ENCODE assay signal across 17 mouse cellular contexts in the genomic region with DNA sequence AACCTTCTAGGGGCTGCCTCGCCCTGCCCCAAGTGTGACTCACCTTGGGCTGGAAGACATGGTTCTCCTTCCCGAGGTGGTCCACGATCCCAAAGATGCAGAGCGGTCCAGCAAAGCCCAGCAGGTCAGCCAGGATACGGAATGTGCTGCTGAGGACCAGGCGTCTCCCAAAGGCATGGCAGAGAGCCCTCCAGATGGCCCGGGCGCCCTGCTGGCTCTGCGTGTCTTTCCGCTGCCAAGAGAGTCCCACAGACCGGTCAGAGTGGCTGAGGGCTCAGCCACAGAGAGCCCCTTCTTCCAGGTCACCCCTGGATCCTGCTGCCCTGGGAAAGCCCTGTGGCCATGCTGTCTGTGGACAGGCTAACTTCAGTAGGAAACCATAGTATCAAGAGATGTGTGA. TPM values are rescaled to one million over a fixed set of nuclear protein-coding genes. Genes with fewer than 3 reads are reported as not detected.
DNase-seq lines count a peak whose midpoint lies in the region; ATAC-seq lines count a peak whose summit lies in the region.
"Had no signal": no experiment of that assay in that cellular context is flagged by ENCODE, and none has a peak within 500 bp of the region (broad histone marks: within the 10 kb centered on the region; RNA-seq: fewer than 3 reads in every experiment).

No protein-coding gene starts in this region.

- no peak overlapping the region for H3K9ac ChIP-seq in hindbrain, embryonic 12.5 days
- H3K9ac ChIP-seq: embryonic facial prominence, embryonic 12.5 days; forebrain, embryonic 15.5 days; heart, embryonic 12.5 days; hindbrain, embryonic 15.5 days had no signal

- no peaks in the 10 kb centered on the region for H3K36me3 ChIP-seq in hindbrain, embryonic 12.5 days
- H3K36me3 ChIP-seq: embryonic facial prominence, embryonic 12.5 days; heart, embryonic 12.5 days; hindbrain, embryonic 10.5 days; hindbrain, embryonic 15.5 days had no signal

- WGBS in hindbrain, embryonic 12.5 days, result 93% methylated on average over 11 of the region's 11 CpGs

- no peaks in the 10 kb centered on the region for H3K4me1 ChIP-seq in hindbrain, embryonic 12.5 days
- H3K4me1 ChIP-seq: embryonic facial prominence, embryonic 12.5 days had no signal

- H3K4me2 ChIP-seq in hindbrain, embryonic 12.5 days (replicated peaks), result no peak overlapping the region
- H3K4me2 ChIP-seq: embryonic facial prominence, embryonic 12.5 days; forebrain, embryonic 15.5 days; heart, embryonic 12.5 days; hindbrain, embryonic 15.5 days had no signal

- no peaks in the 10 kb centered on the region for H3K9me3 ChIP-seq in hindbrain, embryonic 12.5 days (replicated peaks)
- H3K9me3 ChIP-seq: embryonic facial prominence, embryonic 12.5 days; forebrain, embryonic 15.5 days; heart, embryonic 12.5 days; hindbrain, embryonic 10.5 days; hindbrain, embryonic 15.5 days had no signal

- no peak for ATAC-seq in cerebellum, adult (ENCODE audit: insufficient number of reproducible peaks, low FRiP score, low TSS enrichment)
- ATAC-seq in hindbrain, embryonic 12.5 days (ENCODE audit: low FRiP score), result no peak
- ATAC-seq: forebrain, embryonic 15.5 days; intestine, embryonic 16.5 days had no signal

- peak; percentile 63 for DNase-seq in cerebellum, adult 11 months
- DNase-seq in cerebellum, adult 8-10 months, result peak; percentile 64
- peak; percentile 60 to 69 for DNase-seq in cerebellum, postnatal 14 days
- DNase-seq in right cerebral cortex, postnatal 10 days (ENCODE audit: low spot score in 2 of 2), result no peak
- DNase-seq in thymus, postnatal 10 days (ENCODE audit: low spot score in 2 of 2), result no peak
- DNase-seq: adrenal gland, postnatal 36 days; gastrocnemius, postnatal 25 days; kidney, adult 2 months had no signal

- H3K27ac ChIP-seq in hindbrain, embryonic 12.5 days, result no peak overlapping the region
- H3K27ac ChIP-seq: embryonic facial prominence, embryonic 12.5 days; forebrain, embryonic 15.5 days; hindbrain, embryonic 10.5 days; hindbrain, embryonic 15.5 days had no signal

- no peaks in the 10 kb centered on the region; the same call in none of the 2 replicates for H3K27me3 ChIP-seq in hindbrain, embryonic 12.5 days
- H3K27me3 ChIP-seq: embryonic facial prominence, embryonic 12.5 days; forebrain, embryonic 15.5 days; heart, embryonic 12.5 days; hindbrain, embryonic 15.5 days had no signal

- H3K4me3 ChIP-seq in hindbrain, embryonic 12.5 days, result no peak overlapping the region
- H3K4me3 ChIP-seq: embryonic facial prominence, embryonic 12.5 days; forebrain, embryonic 15.5 days; heart, embryonic 12.5 days; hindbrain, embryonic 10.5 days; hindbrain, embryonic 15.5 days had no signal

RNA-seq across cellular contexts. Expression of a gene that starts 14.0 kb away (rescaled TPM):
- polyA plus RNA-seq in hindbrain, embryonic 12.5 days (2016; fragmentation: Nextera tagmentation; extraction: Ambion mirVana), result 2.0 and 2.6 TPM in 2 replicates
- polyA plus RNA-seq: C2C12 had no signal

Comparison
In these comparisons a context has a peak if more than half of its experiments do, and no peak if none do; other contexts are left out.
1. DNase-seq: peak in cerebellum, adult 11 months (single experiment), cerebellum, adult 8-10 months (single experiment) and cerebellum, postnatal 14 days (2 of 2); none in right cerebral cortex, postnatal 10 days (0 of 2) and thymus, postnatal 10 days (0 of 2).